Mouse (Mus musculus): ENCODE data around the gene Irak3. TPM values are rescaled to one million over a fixed set of nuclear protein-coding genes. Genes with fewer than 3 reads are reported as not detected.
"Not testable (repeated sequence)": the region's sequence is repeated elsewhere in the genome, so short reads cannot be mapped to it uniquely, and the experiment has no call there.

Gene Irak3
- polyA plus RNA-seq, 1 experiment from 2014 or later: 1.9 TPM

- Histone ChIP-seq H3K4me1 (no peaks in the 10 kb centered on the region), H3K36me3 (peaks cover 34% of the 10 kb centered on the region), H3K4me3 (no peak overlapping the region), H3K27me3 (no peaks in the 10 kb centered on the region), H3K27ac (no peak overlapping the region), H3K9me3 (replicated peaks) (no peaks in the 10 kb centered on the region), H3K4me2 (replicated peaks) (no peak overlapping the region), H3K9ac (no peak overlapping the region)
- 88% methylated on average over 7 of the region's 7 CpGs for WGBS
- no peak for ATAC-seq (ENCODE audit: low FRiP score)
These were observed 18.8 kb upstream of the Irak3 start for GRCm38 (mm10) chr10:120220776-120221175.

DNA sequence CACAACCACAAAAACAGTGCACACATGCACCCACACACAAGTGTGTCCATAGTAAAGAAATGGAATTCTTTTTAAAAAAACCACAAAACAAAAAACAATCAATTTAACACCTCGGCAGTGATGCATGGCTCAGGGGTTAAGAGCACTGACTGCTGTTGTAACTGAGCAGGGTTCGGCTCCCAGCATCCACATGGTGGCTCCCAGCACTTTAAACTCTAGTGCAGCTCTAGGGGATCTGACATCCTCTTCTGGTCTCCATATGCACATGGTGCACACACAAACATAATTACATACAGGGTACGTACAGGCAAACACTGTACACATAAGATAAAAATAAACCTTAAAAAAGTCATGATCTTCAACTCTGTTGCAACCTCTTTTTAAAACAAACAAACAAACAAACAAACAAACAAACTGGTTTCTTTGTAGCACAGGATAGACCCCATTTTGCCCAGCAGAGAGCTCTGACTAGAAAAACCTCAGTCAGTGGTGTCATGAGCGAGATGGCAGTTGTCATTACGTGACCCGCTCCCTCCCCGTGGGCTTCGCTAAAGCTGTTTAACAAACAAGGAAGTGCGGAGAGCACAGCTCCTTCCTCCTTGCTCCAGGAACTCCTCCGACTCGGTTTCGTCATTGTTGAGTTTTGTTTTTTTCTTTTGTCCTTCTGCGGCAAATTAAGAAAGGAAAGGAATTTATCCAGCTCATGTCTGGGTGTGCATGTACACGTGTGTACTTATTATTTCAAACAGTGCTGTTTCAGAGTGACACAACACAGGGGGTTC lies 17.8 kb upstream of the Irak3 start:
- H3K27ac ChIP-seq: no peak overlapping the region
- no peak for ATAC-seq (ENCODE audit: low FRiP score)
- no peaks in the 10 kb centered on the region for H3K27me3 ChIP-seq
- H3K36me3 ChIP-seq: peaks cover 34% of the 10 kb centered on the region
- H3K9ac ChIP-seq: no peak overlapping the region
- no peaks in the 10 kb centered on the region for H3K4me1 ChIP-seq
- 83% methylated on average over 14 of the region's 14 CpGs for WGBS
- no peak overlapping the region for H3K4me2 ChIP-seq (replicated peaks)
- H3K4me3 ChIP-seq: no peak overlapping the region
- H3K9me3 ChIP-seq (replicated peaks): no peaks in the 10 kb centered on the region

DNA sequence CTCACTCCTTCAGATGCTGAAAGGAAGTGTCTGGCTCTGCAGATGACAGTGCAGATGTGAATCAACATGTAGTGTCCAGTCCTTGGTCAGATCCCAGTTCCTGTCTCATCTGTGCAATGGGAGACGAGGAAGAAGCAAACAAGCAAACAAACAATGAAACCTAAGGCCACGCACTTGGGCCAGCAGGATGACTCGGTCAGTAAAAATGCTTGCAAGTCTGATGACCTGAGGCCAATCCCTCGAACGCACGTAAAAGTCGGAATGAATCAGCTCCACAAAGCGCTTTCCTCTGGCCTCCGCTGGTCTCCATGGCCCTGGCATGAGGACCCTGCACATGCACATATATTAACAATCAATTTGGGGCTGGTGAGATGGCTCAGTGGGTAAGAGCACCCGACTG lies 17.1 kb upstream of the Irak3 start:
- H3K9me3 ChIP-seq (replicated peaks): no peaks in the 10 kb centered on the region
- no peaks in the 10 kb centered on the region for H3K27me3 ChIP-seq
- WGBS: 93% methylated on average over 10 of the region's 10 CpGs
- no peak overlapping the region for H3K9ac ChIP-seq
- H3K4me2 ChIP-seq (replicated peaks): no peak overlapping the region
- ATAC-seq (ENCODE audit: low FRiP score): no peak
- H3K36me3 ChIP-seq: peaks cover 30% of the 10 kb centered on the region
- no peaks in the 10 kb centered on the region for H3K4me1 ChIP-seq
- H3K27ac ChIP-seq: no peak overlapping the region
- H3K4me3 ChIP-seq: no peak overlapping the region

- H3K27ac ChIP-seq; H3K9me3 ChIP-seq (replicated peaks); H3K27me3 ChIP-seq; H3K4me3 ChIP-seq; H3K4me2 ChIP-seq (replicated peaks); H3K9ac ChIP-seq; H3K4me1 ChIP-seq; ATAC-seq (ENCODE audit: low FRiP score): not testable (repeated sequence)
- 79% methylated on average over 1 of the region's 1 CpGs for WGBS
- H3K36me3 ChIP-seq: peaks cover 28% of the 10 kb centered on the region
These were observed 15.2 kb upstream of the Irak3 start for GRCm38 (mm10) chr10:120217099-120217498.

DNA sequence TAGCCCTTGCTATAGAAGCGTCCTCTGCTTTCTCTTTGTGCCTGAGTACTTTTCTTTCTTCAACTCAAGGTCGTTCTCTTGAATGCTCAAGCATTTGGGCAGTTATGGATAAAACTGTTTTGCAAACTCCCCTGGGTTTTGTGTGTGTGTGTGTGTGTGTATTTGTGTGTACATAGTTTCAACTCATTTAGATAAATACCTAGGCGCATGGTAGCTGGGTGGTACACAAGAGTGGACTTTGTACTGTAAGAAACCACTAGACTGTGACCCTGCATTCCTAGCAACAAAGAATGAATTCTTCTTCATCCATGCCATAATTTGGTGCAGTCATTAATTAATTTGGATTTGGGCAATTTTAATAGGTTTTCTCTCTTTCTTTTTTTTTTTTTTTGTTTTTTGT lies 8.2 kb upstream of the Irak3 start:
- WGBS: 86% methylated on average over 3 of the region's 3 CpGs
- H3K4me3 ChIP-seq: no peak overlapping the region
- H3K9ac ChIP-seq: no peak overlapping the region
- no peaks in the 10 kb centered on the region for H3K27me3 ChIP-seq
- peaks cover 5% of the 10 kb centered on the region; the same call in 1 of the 2 replicates for H3K36me3 ChIP-seq
- no peak overlapping the region for H3K27ac ChIP-seq
- H3K4me1 ChIP-seq: peaks cover 6% of the 10 kb centered on the region
- peaks cover 8% of the 10 kb centered on the region; the same call in 1 of the 2 replicates for H3K9me3 ChIP-seq (replicated peaks)
- no peak for ATAC-seq (ENCODE audit: low FRiP score)
- no peak overlapping the region for H3K4me2 ChIP-seq (replicated peaks)

- Histone ChIP-seq H3K36me3 (peaks cover 5% of the 10 kb centered on the region; the same call in 1 of the 2 replicates), H3K4me3 (peak overlapping the region; percentile 95; the same call in 1 of the 2 replicates), H3K9ac (no peak overlapping the region), H3K27me3 (no peaks in the 10 kb centered on the region), H3K4me1 (peaks cover 6% of the 10 kb centered on the region), H3K9me3 (replicated peaks) (peaks cover 8% of the 10 kb centered on the region; the same call in 1 of the 2 replicates), H3K4me2 (replicated peaks) (peak overlapping the region; percentile 59), H3K27ac (no peak overlapping the region)
- WGBS: 71% methylated on average over 6 of the region's 6 CpGs
- ATAC-seq (ENCODE audit: low FRiP score): no peak
These were observed 7.6 kb upstream of the Irak3 start for GRCm38 (mm10) chr10:120209539-120209925.

GRCm38 (mm10) chr10:120208575-120209538 lies 6.9 kb upstream of the Irak3 start:
- WGBS: 5% methylated on average over 53 of the region's 53 CpGs
- peaks cover 8% of the 10 kb centered on the region; the same call in 1 of the 2 replicates for H3K9me3 ChIP-seq (replicated peaks)
- peak overlapping the region; percentile 95 for H3K4me3 ChIP-seq
- H3K36me3 ChIP-seq: peaks cover 5% of the 10 kb centered on the region; the same call in 1 of the 2 replicates
- H3K4me2 ChIP-seq (replicated peaks): peak overlapping the region; percentile 59
- peaks cover 6% of the 10 kb centered on the region for H3K4me1 ChIP-seq
- ATAC-seq (ENCODE audit: low FRiP score): peak; percentile 92
- no peaks in the 10 kb centered on the region for H3K27me3 ChIP-seq
- peak overlapping the region; percentile 78 for H3K9ac ChIP-seq
- no peak overlapping the region for H3K27ac ChIP-seq

DNA sequence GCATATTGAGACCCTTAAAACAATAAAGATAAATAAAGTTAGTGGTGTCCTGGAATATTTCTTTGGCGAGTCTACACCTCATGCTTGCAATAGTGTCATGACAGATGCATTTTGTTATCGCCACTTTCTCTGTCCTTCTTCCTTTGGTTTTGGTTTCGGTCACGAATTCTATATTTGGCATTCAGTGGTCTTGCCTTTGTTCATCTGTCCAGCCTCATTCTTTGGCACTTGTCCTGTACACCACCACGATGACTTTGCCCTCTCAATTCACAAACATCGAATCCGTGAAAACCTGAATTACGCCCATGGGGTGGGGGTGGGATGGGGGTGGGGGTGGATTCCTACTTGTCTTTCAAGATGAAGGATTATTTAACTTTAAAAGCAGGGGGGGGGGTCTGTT lies 6.1 kb upstream of the Irak3 start:
- no peak overlapping the region for H3K4me2 ChIP-seq (replicated peaks)
- ATAC-seq (ENCODE audit: low FRiP score): no peak; the same call in 1 of the 2 replicates
- H3K4me3 ChIP-seq: no peak overlapping the region
- H3K9me3 ChIP-seq (replicated peaks): peaks cover 8% of the 10 kb centered on the region; the same call in 1 of the 2 replicates
- H3K36me3 ChIP-seq: peaks cover 5% of the 10 kb centered on the region; the same call in 1 of the 2 replicates
- peaks cover 6% of the 10 kb centered on the region for H3K4me1 ChIP-seq
- 0 out of 2 replicates have a peak, but pooled peaks cover under 1% of the 10 kb centered on the region for H3K27me3 ChIP-seq
- H3K27ac ChIP-seq: no peak overlapping the region
- H3K9ac ChIP-seq: no peak overlapping the region
- WGBS: 89% methylated on average over 8 of the region's 8 CpGs

DNA sequence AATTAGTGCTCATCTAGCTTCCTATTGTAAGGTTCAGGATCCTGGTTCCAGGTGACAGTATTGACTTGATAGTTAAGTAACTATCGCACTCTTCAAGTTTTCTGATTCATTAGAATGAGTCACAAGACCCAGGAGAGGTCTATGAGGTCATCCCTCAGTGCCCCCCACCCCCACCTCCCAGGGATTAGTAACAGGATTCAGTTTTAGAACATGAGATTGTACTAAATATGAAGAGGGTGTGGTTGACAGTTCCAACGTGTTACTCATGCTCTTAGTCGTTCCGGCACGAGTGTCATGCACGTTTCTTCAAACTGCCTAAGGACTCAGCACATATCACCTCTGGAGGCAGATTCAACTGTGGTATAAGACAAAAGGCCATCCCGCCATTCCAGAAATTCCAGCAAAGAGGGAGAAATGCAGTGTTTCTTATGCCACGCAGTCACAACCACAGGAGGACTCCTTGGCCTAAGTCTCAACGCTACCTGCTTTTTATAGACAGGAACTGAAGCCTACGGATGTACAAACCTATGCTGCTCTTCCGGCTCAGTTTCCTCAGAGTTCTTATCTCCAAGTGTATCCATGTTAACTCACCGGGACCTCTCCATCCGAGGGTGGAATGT lies 2.8 kb upstream of the Irak3 start:
- Histone ChIP-seq H3K27me3 (peaks cover 25% of the 10 kb centered on the region), H3K36me3 (no peaks in the 10 kb centered on the region), H3K9me3 (replicated peaks) (no peaks in the 10 kb centered on the region), H3K9ac (no peak overlapping the region), H3K4me2 (replicated peaks) (no peak overlapping the region), H3K27ac (no peak overlapping the region), H3K4me3 (no peak overlapping the region), H3K4me1 (peaks cover 9% of the 10 kb centered on the region)
- ATAC-seq (ENCODE audit: low FRiP score): no peak
- WGBS: 87% methylated on average over 13 of the region's 13 CpGs

DNA sequence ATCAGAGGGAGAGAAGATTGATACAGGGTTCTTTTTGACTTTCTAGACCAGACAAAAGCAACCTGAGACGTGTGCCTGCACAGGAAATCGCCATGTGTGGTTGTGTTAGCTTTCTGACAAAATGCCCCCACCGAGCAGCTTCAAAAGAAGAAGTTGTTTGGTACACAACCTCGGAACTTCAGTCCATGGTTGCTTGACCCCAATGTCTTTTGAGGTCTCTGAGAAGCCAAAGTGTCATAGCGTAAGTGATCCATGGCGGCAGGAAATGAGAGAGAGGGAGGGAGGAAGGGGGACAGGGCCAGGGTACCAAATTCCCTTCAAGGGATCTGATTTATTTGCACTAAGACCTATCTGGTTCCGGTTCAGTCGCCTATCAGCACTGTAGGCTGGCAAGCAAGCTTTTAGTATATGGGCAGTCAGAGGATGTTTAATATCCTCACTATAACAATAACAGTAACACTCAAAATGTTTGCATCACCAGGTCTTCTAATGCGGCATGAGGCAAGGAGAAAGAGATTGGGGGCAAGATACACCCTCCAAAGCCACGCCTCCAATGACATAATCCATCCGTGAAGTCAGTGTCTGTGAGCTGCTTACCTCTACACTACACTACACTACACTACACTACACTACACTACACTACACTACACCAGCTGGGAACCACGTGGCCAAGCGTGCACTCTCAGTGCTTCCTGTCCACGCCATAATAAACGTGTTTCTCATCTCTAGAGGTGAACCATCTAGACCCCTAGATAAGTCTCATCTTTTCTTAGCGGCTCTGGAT lies 729 bp upstream of the Irak3 start:
- Histone ChIP-seq H3K27me3 (peaks cover 25% of the 10 kb centered on the region), H3K4me1 (peaks cover 8% of the 10 kb centered on the region), H3K36me3 (no peaks in the 10 kb centered on the region), H3K9ac (no peak overlapping the region), H3K4me2 (replicated peaks) (no peak overlapping the region), H3K4me3 (no peak overlapping the region), H3K27ac (no peak overlapping the region), H3K9me3 (replicated peaks) (no peaks in the 10 kb centered on the region)
- 75% methylated on average over 16 of the region's 16 CpGs for WGBS
- ATAC-seq (ENCODE audit: low FRiP score): no peak

- peak within 1 kb of the TSS; percentile 87 for H3K4me2 ChIP-seq (replicated peaks)
- H3K27ac ChIP-seq: no peak within 1 kb of the TSS
- under 1% methylated on average over 62 of the region's 65 CpGs for WGBS
- H3K27me3 ChIP-seq: peaks cover 25% of the 10 kb centered on the region
- H3K4me1 ChIP-seq: peaks cover 8% of the 10 kb centered on the region
- peak within 1 kb of the TSS; percentile 49 for H3K4me3 ChIP-seq
- ATAC-seq (ENCODE audit: low FRiP score): peak; percentile 54; the same call in 1 of the 2 replicates
- no peaks in the 10 kb centered on the region for H3K9me3 ChIP-seq (replicated peaks)
- H3K9ac ChIP-seq: peak within 1 kb of the TSS; percentile 61
- H3K36me3 ChIP-seq: no peaks in the 10 kb centered on the region
These were observed 604 bp downstream of the Irak3 start, which contains the start of gene Tmbim4 for GRCm38 (mm10) chr10:120201131-120201921. TSS of gene Tmbim4 (plus strand) at chr10:120201590.

All from hindbrain, embryonic 12.5 days (tissue).